Mouse (Mus musculus) thymus, adult 2 months (tissue): ENCODE measurements at regions not wholly inside any gene's neighbourhood (a gene's known extent, or its start where the extent isn't known, plus 50 kb on each side); places are given as distances from the start of the nearest gene placed in this dataset.

ENCODE experiments used
- CTCF ChIP-seq: fragments of 200-500 bp; IDR thresholded peaks from 2 replicates; pipeline ENCODE4 v1.5.1; 2012; ENCODE audit warnings: mild to moderate bottlenecking, control low read depth, low read length, moderate library complexity, borderline replicate concordance; ENCODE audit not compliant: control insufficient read depth, poor library complexity, insufficient read depth; ENCODE audit errors: extremely low read depth
- POLR2A ChIP-seq: fragments of 200-500 bp; IDR thresholded peaks from 2 replicates; pipeline ENCODE4 v1.6.1; 2012; ENCODE audit warnings: mild to moderate bottlenecking, low read length, control low read depth, moderate library complexity; ENCODE audit not compliant: control insufficient read depth, poor library complexity, insufficient read depth; ENCODE audit errors: extremely low read depth

- TF ChIP-seq CTCF, result no peak
- no peak for TF ChIP-seq POLR2A
Measured at GRCm38 (mm10) chr5:52254602-52255071, 64.3 kb upstream of the Dhx15 start.
